Mouse (Mus musculus) small intestine, adult 2 months (tissue): ENCODE measurements at regions not wholly inside any gene's neighbourhood (a gene's known extent, or its start where the extent isn't known, plus 50 kb on each side); places are given as distances from the start of the nearest gene placed in this dataset.

Experiments used
- CTCF ChIP-seq: fragments of 200-500 bp; IDR thresholded peaks from 2 replicates; pipeline ENCODE4 v1.5.1; 2012; ENCODE audit warnings: low read depth, mild to moderate bottlenecking, control low read depth, inconsistent platforms, low read length, moderate library complexity, mixed read lengths; ENCODE audit not compliant: insufficient replicate concordance, insufficient read length; ENCODE audit errors: extremely low read depth
- POLR2A ChIP-seq: fragments of 200-500 bp; IDR thresholded peaks from 2 replicates; pipeline ENCODE4 v1.6.1; 2012; ENCODE audit warnings: low read depth, mild to moderate bottlenecking, control low read depth, inconsistent platforms, low read length, moderate library complexity

- TF ChIP-seq CTCF (no peak), POLR2A (no peak)
These were observed 408.6 kb downstream of the Mat2b start for GRCm38 (mm10) chr11:40286391-40286790.
